Mouse (Mus musculus): ENCODE data around the gene Hist1h2ad. TPM values are rescaled to one million over a fixed set of nuclear protein-coding genes. Genes with fewer than 3 reads are reported as not detected.
"Not testable (repeated sequence)": the region's sequence is repeated elsewhere in the genome, so short reads cannot be mapped to it uniquely, and the experiment has no call there.

Gene Hist1h2ad
- polyA plus RNA-seq, 1 experiment from 2014 or later = 1.1 TPM

- ATAC-seq (ENCODE audit: low read depth); H3K4me1 ChIP-seq (ENCODE audit: control insufficient read depth, insufficient read depth, low read length); H3K27ac ChIP-seq (ENCODE audit: low read depth, low read length); H3K9ac ChIP-seq (replicated peaks; ENCODE audit: low read depth, low read length); H3K27me3 ChIP-seq (ENCODE audit: control insufficient read depth, insufficient read depth, low read length); H3K36me3 ChIP-seq (ENCODE audit: control insufficient read depth, insufficient read depth, low read length); H3K9me3 ChIP-seq (ENCODE audit: control insufficient read depth, low read length): not testable (repeated sequence)
- H3K4me3 ChIP-seq (ENCODE audit: low read depth, low read length) = peak overlapping the region; percentile 41
- peak overlapping the region; percentile 84 for H3K4me2 ChIP-seq (ENCODE audit: low read depth, low read length)
- WGBS = 0% methylated on average over 2 of the region's 5 CpGs
Measured at GRCm38 (mm10) chr13:23561531-23561882, 12.7 kb upstream of the Hist1h2ad start.

- H3K9ac ChIP-seq (replicated peaks; ENCODE audit: low read depth, low read length) = peak within 1 kb of the TSS; percentile 61
- H3K36me3 ChIP-seq (ENCODE audit: control insufficient read depth, insufficient read depth, low read length); H3K9me3 ChIP-seq (ENCODE audit: control insufficient read depth, low read length); H3K4me1 ChIP-seq (ENCODE audit: control insufficient read depth, insufficient read depth, low read length); H3K27me3 ChIP-seq (ENCODE audit: control insufficient read depth, insufficient read depth, low read length): not testable (repeated sequence)
- peak within 1 kb of the TSS; percentile 84 for H3K4me2 ChIP-seq (ENCODE audit: low read depth, low read length)
- peak within 1 kb of the TSS; percentile 99 for H3K27ac ChIP-seq (ENCODE audit: low read depth, low read length)
- peak; percentile 96 for ATAC-seq (ENCODE audit: low read depth)
- H3K4me3 ChIP-seq (ENCODE audit: low read depth, low read length) = peak within 1 kb of the TSS; percentile 41
- WGBS = under 1% methylated on average over 44 of the region's 67 CpGs
Measured at GRCm38 (mm10) chr13:23561883-23562659, 12.1 kb upstream of the Hist1h2ad start, which contains the start of gene Hist1h3e. Gene Hist1h3e (minus strand): TSS chr13:23562369.

GRCm38 (mm10) chr13:23562699-23563462 is 11.3 kb upstream of the Hist1h2ad start:
- WGBS = 2% methylated on average over 18 of the region's 18 CpGs
- peak overlapping the region; percentile 84 for H3K4me2 ChIP-seq (ENCODE audit: low read depth, low read length)
- peak overlapping the region; percentile 41 for H3K4me3 ChIP-seq (ENCODE audit: low read depth, low read length)

GRCm38 (mm10) chr13:23564482-23564881 is 9.7 kb upstream of the Hist1h2ad start:
- peak overlapping the region; percentile 99; the same call in 1 of the 2 replicates for H3K27ac ChIP-seq (ENCODE audit: low read depth, low read length)
- H3K4me1 ChIP-seq (ENCODE audit: control insufficient read depth, insufficient read depth, low read length) = 0 out of 2 replicates have a peak, but pooled peaks cover 5% of the 10 kb centered on the region
- WGBS = 88% methylated on average over 2 of the region's 2 CpGs

More at GRCm38 (mm10) chr13:23562699-23563462, 11.3 kb upstream of the Hist1h2ad start:
- ATAC-seq (ENCODE audit: low read depth) = peak; percentile 52
- Histone ChIP-seq H3K9me3 (ENCODE audit: control insufficient read depth, low read length) (no peaks in the 10 kb centered on the region), H3K4me1 (ENCODE audit: control insufficient read depth, insufficient read depth, low read length) (0 out of 2 replicates have a peak, but pooled peaks cover 5% of the 10 kb centered on the region), H3K27me3 (ENCODE audit: control insufficient read depth, insufficient read depth, low read length) (no peaks in the 10 kb centered on the region), H3K36me3 (ENCODE audit: control insufficient read depth, insufficient read depth, low read length) (no peaks in the 10 kb centered on the region), H3K27ac (ENCODE audit: low read depth, low read length) (peak overlapping the region; percentile 99), H3K9ac (replicated peaks; ENCODE audit: low read depth, low read length) (peak overlapping the region; percentile 61)

GRCm38 (mm10) chr13:23570261-23571021 is 3.7 kb upstream of the Hist1h2ad start:
- H3K27me3 ChIP-seq (ENCODE audit: control insufficient read depth, insufficient read depth, low read length); H3K36me3 ChIP-seq (ENCODE audit: control insufficient read depth, insufficient read depth, low read length); H3K9me3 ChIP-seq (ENCODE audit: control insufficient read depth, low read length): not testable (repeated sequence)
- Histone ChIP-seq H3K4me1 (ENCODE audit: control insufficient read depth, insufficient read depth, low read length) (peaks cover 25% of the 10 kb centered on the region), H3K9ac (replicated peaks; ENCODE audit: low read depth, low read length) (peak overlapping the region; percentile 12), H3K4me3 (ENCODE audit: low read depth, low read length) (peak overlapping the region; percentile 47), H3K4me2 (ENCODE audit: low read depth, low read length) (peak overlapping the region; percentile 73), H3K27ac (ENCODE audit: low read depth, low read length) (peak overlapping the region; percentile 90)
- WGBS = 2% methylated on average over 20 of the region's 41 CpGs
- peak; percentile 25 for ATAC-seq (ENCODE audit: low read depth)

More at GRCm38 (mm10) chr13:23564482-23564881, 9.7 kb upstream of the Hist1h2ad start:
- Histone ChIP-seq H3K4me2 (ENCODE audit: low read depth, low read length) (no peak overlapping the region), H3K9ac (replicated peaks; ENCODE audit: low read depth, low read length) (no peak overlapping the region), H3K27me3 (ENCODE audit: control insufficient read depth, insufficient read depth, low read length) (no peaks in the 10 kb centered on the region), H3K9me3 (ENCODE audit: control insufficient read depth, low read length) (no peaks in the 10 kb centered on the region), H3K4me3 (ENCODE audit: low read depth, low read length) (no peak overlapping the region), H3K36me3 (ENCODE audit: control insufficient read depth, insufficient read depth, low read length) (no peaks in the 10 kb centered on the region)
- no peak for ATAC-seq (ENCODE audit: low read depth)

GRCm38 (mm10) chr13:23571022-23571503 is 3.1 kb upstream of the Hist1h2ad start, which contains the start of the genes Hist1h2ae and Hist1h2bg:
Gene Hist1h2ae (minus strand): TSS chr13:23571220.
Gene Hist1h2bg (plus strand): TSS chr13:23571396.
- Histone ChIP-seq H3K36me3 (ENCODE audit: control insufficient read depth, insufficient read depth, low read length) (no peaks in the 10 kb centered on the region), H3K9ac (replicated peaks; ENCODE audit: low read depth, low read length) (peak within 1 kb of the TSS; percentile 51), H3K4me2 (ENCODE audit: low read depth, low read length) (peak within 1 kb of the TSS; percentile 73), H3K9me3 (ENCODE audit: control insufficient read depth, low read length) (no peaks in the 10 kb centered on the region), H3K4me1 (ENCODE audit: control insufficient read depth, insufficient read depth, low read length) (peaks cover 26% of the 10 kb centered on the region), H3K27ac (ENCODE audit: low read depth, low read length) (peak within 1 kb of the TSS; percentile 90), H3K4me3 (ENCODE audit: low read depth, low read length) (peak within 1 kb of the TSS; percentile 47), H3K27me3 (ENCODE audit: control insufficient read depth, insufficient read depth, low read length) (no peaks in the 10 kb centered on the region)
- peak; percentile 92 for ATAC-seq (ENCODE audit: low read depth)
- WGBS = under 1% methylated on average over 18 of the region's 18 CpGs

- peak overlapping the region; percentile 51 for H3K9ac ChIP-seq (replicated peaks; ENCODE audit: low read depth, low read length)
- not testable (repeated sequence) for ATAC-seq (ENCODE audit: low read depth); H3K9me3 ChIP-seq (ENCODE audit: control insufficient read depth, low read length)
Measured at GRCm38 (mm10) chr13:23571504-23572217, 2.5 kb upstream of the Hist1h2ad start.

More at GRCm38 (mm10) chr13:23571504-23572217, 2.5 kb upstream of the Hist1h2ad start:
- H3K4me3 ChIP-seq (ENCODE audit: low read depth, low read length) = peak overlapping the region; percentile 47
- not testable (repeated sequence) for H3K36me3 ChIP-seq (ENCODE audit: control insufficient read depth, insufficient read depth, low read length); H3K27me3 ChIP-seq (ENCODE audit: control insufficient read depth, insufficient read depth, low read length)
- H3K4me1 ChIP-seq (ENCODE audit: control insufficient read depth, insufficient read depth, low read length) = peaks cover 32% of the 10 kb centered on the region
- peak overlapping the region; percentile 73 for H3K4me2 ChIP-seq (ENCODE audit: low read depth, low read length)
- peak overlapping the region; percentile 90 for H3K27ac ChIP-seq (ENCODE audit: low read depth, low read length)
- under 1% methylated on average over 10 of the region's 34 CpGs for WGBS
